17 mouse cellular contexts compared by ENCODE assay signal in genomic region chr6:89355661-89356060, GRCm38 (mm10). TPM values are rescaled to one million over a fixed set of nuclear protein-coding genes. Genes with fewer than 3 reads are reported as not detected.
DNase-seq lines count a peak whose midpoint lies in the region; ATAC-seq lines count a peak whose summit lies in the region.
"Had no signal": no experiment of that assay in that cellular context is flagged by ENCODE, and none has a peak within 500 bp of the region (broad histone marks: within the 10 kb centered on the region; RNA-seq: fewer than 3 reads in every experiment).

No protein-coding gene starts in this region.

- H3K27me3 ChIP-seq in forebrain, embryonic 13.5 days = no peaks in the 10 kb centered on the region
- no peaks in the 10 kb centered on the region for H3K27me3 ChIP-seq in forebrain, embryonic 11.5 days (ENCODE audit: control insufficient read depth, insufficient read depth, low read length)
- H3K27me3 ChIP-seq in hindbrain, embryonic 14.5 days (ENCODE audit: control insufficient read depth, insufficient read depth, low read length) = no peaks in the 10 kb centered on the region
- no peaks in the 10 kb centered on the region for H3K27me3 ChIP-seq in midbrain, embryonic 14.5 days (ENCODE audit: control insufficient read depth, insufficient read depth, low read length)
- H3K27me3 ChIP-seq: embryonic facial prominence, embryonic 15.5 days had no signal

- no peak for DNase-seq in forebrain, embryonic 11.5 days (ENCODE audit: low spot score)
- peak; percentile 2 for DNase-seq in left cerebral cortex, postnatal 4 days
- DNase-seq in left cerebral cortex, postnatal 14 days (ENCODE audit: low spot score in 2 of 2) = no peak
- no peak for DNase-seq in hindbrain, embryonic 14.5 days (ENCODE audit: low spot score)
- DNase-seq in midbrain, embryonic 14.5 days = no peak
- DNase-seq in ovary, postnatal 10 days (ENCODE audit: low spot score) = no peak
- DNase-seq: adrenal gland, postnatal 25 days; gastrocnemius, postnatal 25 days; liver; lung, adult 2 months had no signal

- no peak overlapping the region for H3K4me3 ChIP-seq in forebrain, embryonic 13.5 days
- no peak overlapping the region for H3K4me3 ChIP-seq in forebrain, embryonic 11.5 days (ENCODE audit: low read depth, low read length)
- H3K4me3 ChIP-seq in hindbrain, embryonic 14.5 days (replicated peaks; ENCODE audit: low read length) = no peak overlapping the region
- no peak overlapping the region for H3K4me3 ChIP-seq in midbrain, embryonic 14.5 days (replicated peaks; ENCODE audit: low read depth, low read length)
- H3K4me3 ChIP-seq: embryonic facial prominence, embryonic 15.5 days had no signal

- H3K36me3 ChIP-seq in forebrain, embryonic 13.5 days (ENCODE audit: poor library complexity, severe bottlenecking) = peaks cover 57% of the 10 kb centered on the region
- H3K36me3 ChIP-seq in forebrain, embryonic 11.5 days (ENCODE audit: control insufficient read depth, insufficient read depth, low read length) = peaks cover 10% of the 10 kb centered on the region; the same call in 1 of the 2 replicates
- peaks cover 50% of the 10 kb centered on the region for H3K36me3 ChIP-seq in hindbrain, embryonic 14.5 days (replicated peaks; ENCODE audit: control insufficient read depth, insufficient read depth)
- peaks cover 61% of the 10 kb centered on the region for H3K36me3 ChIP-seq in midbrain, embryonic 14.5 days (ENCODE audit: control insufficient read depth, insufficient read depth, low read length)

- peak overlapping the region; percentile 18; the same call in 1 of the 2 replicates for H3K4me2 ChIP-seq in forebrain, embryonic 13.5 days
- no peak overlapping the region for H3K4me2 ChIP-seq in forebrain, embryonic 11.5 days (ENCODE audit: low read depth, low read length, severe bottlenecking)
- H3K4me2 ChIP-seq in hindbrain, embryonic 14.5 days (replicated peaks) = 0 out of 2 replicates have a peak overlapping the region, but pooled peaks have one; percentile 15
- H3K4me2 ChIP-seq in midbrain, embryonic 14.5 days (ENCODE audit: low read length) = peak overlapping the region; percentile 15
- H3K4me2 ChIP-seq: embryonic facial prominence, embryonic 15.5 days; heart, embryonic 11.5 days had no signal

- H3K9ac ChIP-seq in forebrain, embryonic 13.5 days = 0 out of 2 replicates have a peak overlapping the region, but pooled peaks have one; percentile 2
- no peak overlapping the region for H3K9ac ChIP-seq in forebrain, embryonic 11.5 days (ENCODE audit: low read length)
- 0 out of 2 replicates have a peak overlapping the region, but pooled peaks have one; percentile 17 for H3K9ac ChIP-seq in hindbrain, embryonic 14.5 days
- no peak overlapping the region; the same call in 1 of the 2 replicates for H3K9ac ChIP-seq in midbrain, embryonic 14.5 days (replicated peaks; ENCODE audit: low read length)
- H3K9ac ChIP-seq: embryonic facial prominence, embryonic 15.5 days had no signal

- peaks cover 99% of the 10 kb centered on the region for H3K4me1 ChIP-seq in forebrain, embryonic 13.5 days
- peaks cover 33% of the 10 kb centered on the region for H3K4me1 ChIP-seq in forebrain, embryonic 11.5 days (replicated peaks; ENCODE audit: control insufficient read depth, insufficient read depth, low read length)
- H3K4me1 ChIP-seq in hindbrain, embryonic 14.5 days (replicated peaks; ENCODE audit: control insufficient read depth, insufficient read depth, low read length) = peaks cover 81% of the 10 kb centered on the region
- peaks cover 90% of the 10 kb centered on the region for H3K4me1 ChIP-seq in midbrain, embryonic 14.5 days (ENCODE audit: control insufficient read depth, insufficient read depth, low read length)

- ATAC-seq in forebrain, embryonic 13.5 days = no peak
- ATAC-seq in forebrain, embryonic 11.5 days (replicated peaks; ENCODE audit: low FRiP score) = no peak
- ATAC-seq in hindbrain, embryonic 14.5 days (ENCODE audit: low FRiP score) = no peak
- no peak for ATAC-seq in midbrain, embryonic 14.5 days (ENCODE audit: low FRiP score, low TSS enrichment)
- ATAC-seq: CD4-positive, CD25-positive, alpha-beta regulatory T cell, adult 4 months; intestine, postnatal 0 days had no signal

- no peaks in the 10 kb centered on the region for H3K9me3 ChIP-seq in forebrain, embryonic 13.5 days (replicated peaks)
- no peaks in the 10 kb centered on the region for H3K9me3 ChIP-seq in forebrain, embryonic 11.5 days (ENCODE audit: control insufficient read depth, low read length)
- no peaks in the 10 kb centered on the region for H3K9me3 ChIP-seq in hindbrain, embryonic 14.5 days (ENCODE audit: control insufficient read depth, low read length)
- H3K9me3 ChIP-seq in midbrain, embryonic 14.5 days (ENCODE audit: control insufficient read depth, low read length) = no peaks in the 10 kb centered on the region
- H3K9me3 ChIP-seq: embryonic facial prominence, embryonic 15.5 days had no signal

- intact Hi-C loops in left cerebral cortex, postnatal 4 days (cut with DNase I) = no loop called here
- intact Hi-C loops in left cerebral cortex, postnatal 14 days (cut with DNase I) = loop anchor here (10.0 kb wide), 1 partner anchor 311 kb away; no protein-coding TSS in a partner anchor

- WGBS in forebrain, embryonic 13.5 days = 28% methylated on average over 7 of the region's 7 CpGs
- 27% methylated on average over 7 of the region's 7 CpGs for WGBS in forebrain, embryonic 11.5 days
- WGBS in hindbrain, embryonic 14.5 days = 37% methylated on average over 7 of the region's 7 CpGs
- WGBS in midbrain, embryonic 14.5 days = 22% methylated on average over 7 of the region's 7 CpGs

- H3K27ac ChIP-seq in forebrain, embryonic 13.5 days = peak overlapping the region; percentile 25; the same call in 1 of the 2 replicates
- H3K27ac ChIP-seq in forebrain, embryonic 11.5 days (ENCODE audit: low read depth, low read length) = no peak overlapping the region
- no peak overlapping the region for H3K27ac ChIP-seq in hindbrain, embryonic 14.5 days
- H3K27ac ChIP-seq in midbrain, embryonic 14.5 days (replicated peaks; ENCODE audit: low read depth, low read length) = no peak overlapping the region
- H3K27ac ChIP-seq: embryonic facial prominence, embryonic 15.5 days; kidney, postnatal 0 days; macrophage had no signal

RNA-seq across cellular contexts. Expression of gene Plxna1, which starts 6.8 kb away (rescaled TPM):
- polyA plus RNA-seq in forebrain, embryonic 13.5 days (2015; fragmentation: Nextera tagmentation; extraction: Ambion mirVana) = 34.8 and 37.4 TPM in 2 replicates
- polyA plus RNA-seq in forebrain, embryonic 11.5 days (2014; fragmentation: Nextera tagmentation; extraction: Ambion mirVana) = 38.0 and 41.5 TPM in 2 replicates
- total RNA-seq in left cerebral cortex, postnatal 4 days (2021) = 100 to 1,000 TPM; 188 to 193 TPM
- 100 to 1,000 TPM in 1 of 2 experiments, 10 to 100 TPM in 1; 94.4 to 107 TPM for total RNA-seq in left cerebral cortex, postnatal 14 days (2021)
- polyA plus RNA-seq in hindbrain, embryonic 14.5 days (2014; fragmentation: Nextera tagmentation; extraction: Ambion mirVana) = 47.3 and 53.3 TPM in 2 replicates
- 62.6 and 76.4 TPM in 2 replicates for polyA plus RNA-seq in midbrain, embryonic 14.5 days (2014; fragmentation: Nextera tagmentation; extraction: Ambion mirVana)

Comparison
In these comparisons a context has a peak if more than half of its experiments do, and no peak if none do; other contexts are left out.
1. H3K9ac ChIP-seq: peak in forebrain, embryonic 13.5 days (single experiment) and hindbrain, embryonic 14.5 days (single experiment); none in forebrain, embryonic 11.5 days (single experiment) and midbrain, embryonic 14.5 days (single experiment).